Mouse (Mus musculus): ENCODE measurements around the gene Tc2n. TPM values are rescaled to one million over a fixed set of nuclear protein-coding genes. Genes with fewer than 3 reads are reported as not detected.
A peak's percentile ranks its signal among the peaks of the same experiment; 100 is the strongest.

The Tc2n gene
- polyA plus RNA-seq, 1 experiment from 2014 or later, result 19.6 TPM

- Histone ChIP-seq H3K27me3 (replicated peaks; ENCODE audit: insufficient read depth, low read length) (no peaks in the 10 kb centered on the region), H3K9ac (replicated peaks; ENCODE audit: low read depth) (no peak overlapping the region), H3K27ac (ENCODE audit: low read length) (0 out of 2 replicates have a peak overlapping the region, but pooled peaks have one; percentile 16), H3K4me3 (ENCODE audit: low read depth, low read length) (no peak overlapping the region), H3K4me2 (replicated peaks; ENCODE audit: low read depth, low read length) (no peak overlapping the region), H3K9me3 (ENCODE audit: low read length) (no peaks in the 10 kb centered on the region), H3K36me3 (ENCODE audit: insufficient read depth, low read length) (peaks cover 4% of the 10 kb centered on the region; the same call in 1 of the 2 replicates), H3K4me1 (ENCODE audit: insufficient read depth, low read depth, low read length) (peaks cover 9% of the 10 kb centered on the region; the same call in 1 of the 2 replicates)
- DNase-seq (ENCODE audit: low spot score) (peak; percentile 53), ATAC-seq (peak; percentile 64)
- no peak for TF ChIP-seq CTCF (IDR thresholded peaks at IDR 0.05)
- TF ChIP-seq EP300 (IDR thresholded peaks at IDR 0.05), result peak; percentile 4; the same call in 1 of the 2 replicates
- 37% methylated on average over 6 of the region's 6 CpGs for WGBS
These were observed 41.2 kb upstream of the Tc2n start for GRCm38 (mm10) chr12:101759440-101760045.

- no peak overlapping the region for H3K4me2 ChIP-seq (replicated peaks; ENCODE audit: low read depth, low read length)
- H3K4me3 ChIP-seq (ENCODE audit: low read depth, low read length), result no peak overlapping the region
- peaks cover 7% of the 10 kb centered on the region; the same call in 1 of the 2 replicates for H3K4me1 ChIP-seq (ENCODE audit: insufficient read depth, low read depth, low read length)
- ATAC-seq (no peak), DNase-seq (ENCODE audit: low spot score) (peak; percentile 44)
- H3K9ac ChIP-seq (replicated peaks; ENCODE audit: low read depth), result no peak overlapping the region
- no peaks in the 10 kb centered on the region for H3K9me3 ChIP-seq (ENCODE audit: low read length)
- no peak overlapping the region for H3K27ac ChIP-seq (ENCODE audit: low read length)
- H3K36me3 ChIP-seq (ENCODE audit: insufficient read depth, low read length), result peaks cover 4% of the 10 kb centered on the region; the same call in 1 of the 2 replicates
- no peaks in the 10 kb centered on the region for H3K27me3 ChIP-seq (replicated peaks; ENCODE audit: insufficient read depth, low read length)
- TF ChIP-seq EP300 (IDR thresholded peaks at IDR 0.05), result no peak
- TF ChIP-seq CTCF (IDR thresholded peaks at IDR 0.05), result no peak
These were observed 40.4 kb upstream of the Tc2n start for GRCm38 (mm10) chr12:101758698-101759097.

- H3K36me3 ChIP-seq (ENCODE audit: insufficient read depth, low read length), result no peaks in the 10 kb centered on the region
- H3K27me3 ChIP-seq (replicated peaks; ENCODE audit: insufficient read depth, low read length), result no peaks in the 10 kb centered on the region
- no peak for TF ChIP-seq CTCF (IDR thresholded peaks at IDR 0.05)
- TF ChIP-seq EP300 (IDR thresholded peaks at IDR 0.05), result no peak
- H3K9me3 ChIP-seq (ENCODE audit: low read length), result no peaks in the 10 kb centered on the region
- no peaks in the 10 kb centered on the region for H3K4me1 ChIP-seq (ENCODE audit: insufficient read depth, low read depth, low read length)
- no peak overlapping the region for H3K27ac ChIP-seq (ENCODE audit: low read length)
- no peak overlapping the region for H3K4me2 ChIP-seq (replicated peaks; ENCODE audit: low read depth, low read length)
- no peak overlapping the region for H3K9ac ChIP-seq (replicated peaks; ENCODE audit: low read depth)
- DNase-seq (ENCODE audit: low spot score) (no peak), ATAC-seq (no peak)
- H3K4me3 ChIP-seq (ENCODE audit: low read depth, low read length), result no peak overlapping the region
- WGBS, result 47% methylated on average over 2 of the region's 2 CpGs
These were observed 24.1 kb upstream of the Tc2n start for GRCm38 (mm10) chr12:101742375-101742774.

- H3K36me3 ChIP-seq (ENCODE audit: insufficient read depth, low read length), result no peaks in the 10 kb centered on the region
- no peak overlapping the region for H3K4me2 ChIP-seq (replicated peaks; ENCODE audit: low read depth, low read length)
- TF ChIP-seq EP300 (IDR thresholded peaks at IDR 0.05), result no peak
- TF ChIP-seq CTCF (IDR thresholded peaks at IDR 0.05), result no peak
- no peak overlapping the region for H3K9ac ChIP-seq (replicated peaks; ENCODE audit: low read depth)
- DNase-seq (ENCODE audit: low spot score) (no peak), ATAC-seq (peak; percentile 67)
- WGBS, result 20% methylated on average over 2 of the region's 2 CpGs
- no peaks in the 10 kb centered on the region for H3K9me3 ChIP-seq (ENCODE audit: low read length)
- H3K4me3 ChIP-seq (ENCODE audit: low read depth, low read length), result no peak overlapping the region
- no peaks in the 10 kb centered on the region for H3K27me3 ChIP-seq (replicated peaks; ENCODE audit: insufficient read depth, low read length)
- no peaks in the 10 kb centered on the region for H3K4me1 ChIP-seq (ENCODE audit: insufficient read depth, low read depth, low read length)
- H3K27ac ChIP-seq (ENCODE audit: low read length), result no peak overlapping the region
These were observed 22.2 kb upstream of the Tc2n start for GRCm38 (mm10) chr12:101740486-101740885.

- no peaks in the 10 kb centered on the region for H3K36me3 ChIP-seq (ENCODE audit: insufficient read depth, low read length)
- ATAC-seq (0 out of 2 replicates have a peak, but pooled peaks have one; percentile 16), DNase-seq (ENCODE audit: low spot score) (peak; percentile 30)
- TF ChIP-seq EP300 (IDR thresholded peaks at IDR 0.05) (peak; percentile 30; the same call in 1 of the 2 replicates), CTCF (IDR thresholded peaks at IDR 0.05) (no peak)
- no peak overlapping the region for H3K4me3 ChIP-seq (ENCODE audit: low read depth, low read length)
- H3K27ac ChIP-seq (ENCODE audit: low read length), result no peak overlapping the region
- WGBS, result 9% methylated on average over 2 of the region's 2 CpGs
- no peak overlapping the region for H3K9ac ChIP-seq (replicated peaks; ENCODE audit: low read depth)
- no peaks in the 10 kb centered on the region for H3K27me3 ChIP-seq (replicated peaks; ENCODE audit: insufficient read depth, low read length)
- H3K9me3 ChIP-seq (ENCODE audit: low read length), result no peaks in the 10 kb centered on the region
- H3K4me2 ChIP-seq (replicated peaks; ENCODE audit: low read depth, low read length), result no peak overlapping the region
- H3K4me1 ChIP-seq (ENCODE audit: insufficient read depth, low read depth, low read length), result no peaks in the 10 kb centered on the region
These were observed 21.7 kb upstream of the Tc2n start for GRCm38 (mm10) chr12:101740045-101740444.

GRCm38 (mm10) chr12:101718755-101719150, 430 bp upstream of the Tc2n start:
- DNase-seq (ENCODE audit: low spot score) (peak; percentile 44), ATAC-seq (peak; percentile 46)
- no peaks in the 10 kb centered on the region for H3K4me1 ChIP-seq (ENCODE audit: insufficient read depth, low read depth, low read length)
- H3K4me3 ChIP-seq (ENCODE audit: low read depth, low read length), result peak overlapping the region; percentile 70
- H3K27me3 ChIP-seq (replicated peaks; ENCODE audit: insufficient read depth, low read length), result no peaks in the 10 kb centered on the region
- 6% methylated on average over 9 of the region's 9 CpGs for WGBS
- H3K9me3 ChIP-seq (ENCODE audit: low read length), result no peaks in the 10 kb centered on the region
- peak overlapping the region; percentile 32; the same call in 1 of the 2 replicates for H3K9ac ChIP-seq (replicated peaks; ENCODE audit: low read depth)
- H3K27ac ChIP-seq (ENCODE audit: low read length), result peak overlapping the region; percentile 78; the same call in 1 of the 2 replicates
- peak overlapping the region; percentile 91 for H3K4me2 ChIP-seq (replicated peaks; ENCODE audit: low read depth, low read length)
- TF ChIP-seq CTCF (IDR thresholded peaks at IDR 0.05) (no peak), EP300 (IDR thresholded peaks at IDR 0.05) (no peak)
- no peaks in the 10 kb centered on the region for H3K36me3 ChIP-seq (ENCODE audit: insufficient read depth, low read length)
